12 mouse cellular contexts compared by ENCODE assay signal in the genomic region with DNA sequence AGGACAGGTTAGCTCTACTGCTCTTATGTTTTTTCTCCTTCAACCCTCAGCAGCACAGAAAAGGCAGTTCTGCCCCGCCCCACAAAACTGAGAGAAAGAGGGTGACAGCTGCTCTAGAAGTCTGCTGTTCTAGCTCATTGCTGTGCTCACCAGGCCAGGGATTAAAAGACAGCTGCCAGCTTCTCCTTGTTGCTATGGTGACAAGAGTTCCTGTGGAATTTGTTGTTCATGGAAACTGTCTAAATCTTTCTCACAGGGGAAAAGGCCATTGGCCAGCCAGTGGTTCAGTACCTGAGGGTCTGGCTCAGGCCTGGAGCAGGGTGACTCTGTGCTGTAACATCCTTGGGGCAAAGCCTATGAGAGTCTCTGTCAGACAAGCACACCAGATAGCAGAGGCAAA.
A peak's percentile ranks its signal among the peaks of the same experiment; 100 is the strongest.
DNase-seq lines count a peak whose midpoint lies in the region; ATAC-seq and TF ChIP-seq lines count a peak whose summit lies in the region.
"Had no signal": no experiment of that assay in that cellular context is flagged by ENCODE, and none has a peak within 500 bp of the region (broad histone marks: within the 10 kb centered on the region; RNA-seq: fewer than 3 reads in every experiment).

No protein-coding gene starts in this region.

- no peak; the same call in 1 of the 2 replicates for ATAC-seq in hindbrain, embryonic 14.5 days (ENCODE audit: low FRiP score)
- ATAC-seq in intestine, postnatal 0 days, result no peak
- ATAC-seq: intestine, embryonic 15.5 days had no signal

- no peak overlapping the region for H3K27ac ChIP-seq in hindbrain, embryonic 14.5 days
- peak overlapping the region; percentile 46; the same call in 1 of the 2 replicates for H3K27ac ChIP-seq in midbrain, embryonic 10.5 days (replicated peaks)
- no peak overlapping the region for H3K27ac ChIP-seq in intestine, postnatal 0 days (ENCODE audit: low read depth, low read length)
- H3K27ac ChIP-seq: embryonic facial prominence, embryonic 13.5 days; intestine, embryonic 15.5 days had no signal

- H3K4me2 ChIP-seq in hindbrain, embryonic 14.5 days (replicated peaks), result no peak overlapping the region
- no peak overlapping the region for H3K4me2 ChIP-seq in intestine, postnatal 0 days (replicated peaks; ENCODE audit: low read depth)
- H3K4me2 ChIP-seq: embryonic facial prominence, embryonic 13.5 days; intestine, embryonic 15.5 days had no signal

- no peak for TF ChIP-seq CTCF in intestine, postnatal 0 days (IDR thresholded peaks at IDR 0.05; ENCODE audit: low read depth)

- peak; percentile 8 for DNase-seq in Muller cell, postnatal 12 days (ENCODE audit: inconsistent ontology term)
- peak; percentile 1 for DNase-seq in embryo, embryonic 9.5 days (ENCODE audit: extremely low spot score)
- DNase-seq in hindbrain, embryonic 14.5 days (ENCODE audit: low spot score), result peak; percentile 28
- DNase-seq in midbrain, embryonic 10.5 days (ENCODE audit: low spot score), result peak; percentile 50
- no peak for DNase-seq in adrenal gland, adult 8-10 months
- no peak for DNase-seq in kidney, postnatal 25 days
- DNase-seq in spleen, adult 12 weeks (ENCODE audit: low spot score), result no peak
- DNase-seq: gastrocnemius, postnatal 36 days had no signal

- no peaks in the 10 kb centered on the region for H3K36me3 ChIP-seq in hindbrain, embryonic 14.5 days (replicated peaks; ENCODE audit: control insufficient read depth, insufficient read depth)
- H3K36me3 ChIP-seq in midbrain, embryonic 10.5 days, result no peaks in the 10 kb centered on the region
- H3K36me3 ChIP-seq in intestine, postnatal 0 days (ENCODE audit: control insufficient read depth, insufficient read depth), result no peaks in the 10 kb centered on the region
- H3K36me3 ChIP-seq: embryonic facial prominence, embryonic 13.5 days; intestine, embryonic 15.5 days had no signal

- WGBS in hindbrain, embryonic 14.5 days, result 50% methylated on average over 1 of the region's 1 CpGs
- WGBS in midbrain, embryonic 10.5 days, result 29% methylated on average over 1 of the region's 1 CpGs
- 67% methylated on average over 1 of the region's 1 CpGs for WGBS in intestine, postnatal 0 days

- H3K4me1 ChIP-seq in hindbrain, embryonic 14.5 days (replicated peaks; ENCODE audit: control insufficient read depth, insufficient read depth, low read length), result no peaks in the 10 kb centered on the region
- H3K4me1 ChIP-seq in midbrain, embryonic 10.5 days, result peaks cover 5% of the 10 kb centered on the region
- no peaks in the 10 kb centered on the region for H3K4me1 ChIP-seq in intestine, postnatal 0 days (replicated peaks; ENCODE audit: control insufficient read depth, insufficient read depth, low read length)
- H3K4me1 ChIP-seq: embryonic facial prominence, embryonic 13.5 days; intestine, embryonic 15.5 days had no signal

- H3K4me3 ChIP-seq in hindbrain, embryonic 14.5 days (replicated peaks; ENCODE audit: low read length), result no peak overlapping the region
- no peak overlapping the region for H3K4me3 ChIP-seq in midbrain, embryonic 10.5 days
- no peak overlapping the region for H3K4me3 ChIP-seq in intestine, postnatal 0 days (ENCODE audit: low read depth, low read length)
- H3K4me3 ChIP-seq: embryonic facial prominence, embryonic 13.5 days; intestine, embryonic 15.5 days had no signal

- H3K9ac ChIP-seq in hindbrain, embryonic 14.5 days, result no peak overlapping the region
- no peak overlapping the region for H3K9ac ChIP-seq in intestine, postnatal 0 days (ENCODE audit: low read depth, low read length)
- H3K9ac ChIP-seq: embryonic facial prominence, embryonic 13.5 days; intestine, embryonic 15.5 days had no signal

- no peaks in the 10 kb centered on the region for H3K27me3 ChIP-seq in hindbrain, embryonic 14.5 days (ENCODE audit: control insufficient read depth, insufficient read depth, low read length)
- H3K27me3 ChIP-seq in midbrain, embryonic 10.5 days (ENCODE audit: low read depth, poor library complexity, severe bottlenecking), result no peaks in the 10 kb centered on the region
- H3K27me3 ChIP-seq in intestine, postnatal 0 days (replicated peaks; ENCODE audit: control insufficient read depth, insufficient read depth, low read length), result no peaks in the 10 kb centered on the region
- H3K27me3 ChIP-seq: CH12.LX; embryonic facial prominence, embryonic 13.5 days; intestine, embryonic 15.5 days had no signal

- H3K9me3 ChIP-seq in hindbrain, embryonic 14.5 days (ENCODE audit: control insufficient read depth, low read length), result no peaks in the 10 kb centered on the region
- H3K9me3 ChIP-seq in midbrain, embryonic 10.5 days (replicated peaks), result no peaks in the 10 kb centered on the region
- H3K9me3 ChIP-seq in intestine, postnatal 0 days (ENCODE audit: control insufficient read depth), result no peaks in the 10 kb centered on the region
- H3K9me3 ChIP-seq: embryonic facial prominence, embryonic 13.5 days; intestine, embryonic 15.5 days had no signal

Comparison
In these comparisons a context has a peak if more than half of its experiments do, and no peak if none do; other contexts are left out.
1. DNase-seq: peak in Muller cell, postnatal 12 days (single experiment), embryo, embryonic 9.5 days (single experiment), hindbrain, embryonic 14.5 days (single experiment) and midbrain, embryonic 10.5 days (single experiment); none in adrenal gland, adult 8-10 months (single experiment), kidney, postnatal 25 days (0 of 2) and spleen, adult 12 weeks (single experiment).